In genomic region chr3:108257831-108258500, GRCm38 (mm10) we compare ENCODE assay signal across 9 mouse cellular contexts. TPM values are rescaled to one million over a fixed set of nuclear protein-coding genes. Genes with fewer than 3 reads are reported as not detected.
A peak's percentile ranks its signal among the peaks of the same experiment; 100 is the strongest.
DNase-seq lines count a peak whose midpoint lies in the region; ATAC-seq and TF ChIP-seq lines count a peak whose summit lies in the region.
"Had no signal": no experiment of that assay in that cellular context is flagged by ENCODE, and none has a peak within 500 bp of the region (broad histone marks: within the 10 kb centered on the region; RNA-seq: fewer than 3 reads in every experiment).

No protein-coding gene starts in this region.

- ATAC-seq in heart, embryonic 14.5 days (ENCODE audit: insufficient number of reproducible peaks, insufficient read depth, low FRiP score, low read depth), result no peak
- no peak for ATAC-seq in midbrain, embryonic 11.5 days (ENCODE audit: low FRiP score)
- ATAC-seq: inflammation-experienced regulatory T-cells, adult 6 months had no signal

- H3K36me3 ChIP-seq in heart, embryonic 14.5 days (ENCODE audit: control insufficient read depth, insufficient read depth, low read length), result peaks cover 14% of the 10 kb centered on the region
- H3K36me3 ChIP-seq in ES-E14 (ENCODE audit: control insufficient read depth, insufficient read depth, low read length, poor library complexity, severe bottlenecking), result peaks cover 5% of the 10 kb centered on the region
- H3K36me3 ChIP-seq in hindbrain, embryonic 10.5 days, result peaks cover 13% of the 10 kb centered on the region
- H3K36me3 ChIP-seq in midbrain, embryonic 11.5 days (ENCODE audit: control insufficient read depth, insufficient read depth, low read length), result peaks cover 6% of the 10 kb centered on the region; the same call in 1 of the 2 replicates

- H3K9ac ChIP-seq in heart, embryonic 14.5 days (ENCODE audit: low read length), result peak overlapping the region; percentile 93
- H3K9ac ChIP-seq in ES-E14 (ENCODE audit: insufficient read depth, low read depth, low read length, poor library complexity, severe bottlenecking), result peak overlapping the region; percentile 96; the same call in 1 of the 2 replicates
- H3K9ac ChIP-seq in midbrain, embryonic 11.5 days (ENCODE audit: low read length), result peak overlapping the region; percentile 81

- no peaks in the 10 kb centered on the region for H3K27me3 ChIP-seq in heart, embryonic 14.5 days (ENCODE audit: control insufficient read depth, insufficient read depth, low read length)
- H3K27me3 ChIP-seq in hindbrain, embryonic 10.5 days (ENCODE audit: insufficient read depth, poor library complexity, severe bottlenecking), result no peaks in the 10 kb centered on the region
- no peaks in the 10 kb centered on the region for H3K27me3 ChIP-seq in midbrain, embryonic 11.5 days (ENCODE audit: control insufficient read depth, insufficient read depth, low read length)

- H3K27ac ChIP-seq in heart, embryonic 14.5 days (replicated peaks in 1 of 2; ENCODE audit: control insufficient read depth in 1 of 2, insufficient read depth in 1 of 2, low read depth in 2 of 2, low read length in 2 of 2), result no peak overlapping the region
- no peak overlapping the region for H3K27ac ChIP-seq in ES-E14 (ENCODE audit: insufficient read depth, low read depth, low read length, poor library complexity, severe bottlenecking)
- H3K27ac ChIP-seq in hindbrain, embryonic 10.5 days, result peak overlapping the region; percentile 85; the same call in 1 of the 2 replicates
- no peak overlapping the region for H3K27ac ChIP-seq in midbrain, embryonic 11.5 days (ENCODE audit: low read depth, low read length)

- peak overlapping the region; percentile 83 for H3K4me2 ChIP-seq in heart, embryonic 14.5 days (ENCODE audit: low read length)
- peak overlapping the region; percentile 85 for H3K4me2 ChIP-seq in midbrain, embryonic 11.5 days

- in situ Hi-C loops in ES-E14 (cut with MboI; ENCODE audit: low sequenced_read_pairs in 2 of 2, unreplicated experiment in 2 of 2), result no loop called here

- no peak for DNase-seq in heart, adult 8-10 months (ENCODE audit: low spot score)
- no peak for DNase-seq in ES-E14 (ENCODE audit: low read depth, low spot score)
- DNase-seq in hindbrain, embryonic 10.5 days (ENCODE audit: low spot score), result no peak
- no peak for DNase-seq in midbrain, embryonic 11.5 days (ENCODE audit: low spot score, missing footprints)
- no peak for DNase-seq in embryo, embryonic 11 days
- no peak for DNase-seq in frontal cortex, postnatal 25 days (ENCODE audit: low spot score in 2 of 2)
- no peak for DNase-seq in right cerebral cortex, adult 18-20 months

- no peaks in the 10 kb centered on the region for H3K9me3 ChIP-seq in heart, embryonic 14.5 days (ENCODE audit: control insufficient read depth, low read length)
- H3K9me3 ChIP-seq in ES-E14 (ENCODE audit: control insufficient read depth, insufficient read depth, low read depth, low read length), result no peaks in the 10 kb centered on the region
- H3K9me3 ChIP-seq in hindbrain, embryonic 10.5 days, result no peaks in the 10 kb centered on the region
- no peaks in the 10 kb centered on the region for H3K9me3 ChIP-seq in midbrain, embryonic 11.5 days (ENCODE audit: control insufficient read depth, low read length)

- H3K4me1 ChIP-seq in heart, embryonic 14.5 days (ENCODE audit: control insufficient read depth in 2 of 2, insufficient read depth in 2 of 2, low read length in 2 of 2), result peaks cover 0 to 24% of the 10 kb centered on the region in 2 experiments; a peak in 2 of 4 replicates
- H3K4me1 ChIP-seq in ES-E14 (ENCODE audit: control insufficient read depth in 2 of 2, insufficient read depth in 2 of 2, low read length in 2 of 2, poor library complexity in 1 of 2), result peaks cover 4% of the 10 kb centered on the region in 2 experiments; a peak in 1 of 4 replicates
- H3K4me1 ChIP-seq in hindbrain, embryonic 10.5 days (replicated peaks), result peaks cover 32% of the 10 kb centered on the region
- H3K4me1 ChIP-seq in midbrain, embryonic 11.5 days (ENCODE audit: control insufficient read depth, insufficient read depth, low read length), result peaks cover 8% of the 10 kb centered on the region; the same call in 1 of the 2 replicates

- 62% methylated on average over 3 of the region's 3 CpGs for WGBS in heart, embryonic 14.5 days
- 80% methylated on average over 3 of the region's 3 CpGs for WGBS in hindbrain, embryonic 10.5 days
- 79% methylated on average over 3 of the region's 3 CpGs for WGBS in midbrain, embryonic 11.5 days

- H3K4me3 ChIP-seq in heart, embryonic 14.5 days (ENCODE audit: control insufficient read depth in 1 of 2, insufficient read depth in 1 of 2, low read depth in 1 of 2, low read length in 2 of 2), result peak overlapping the region; percentile 71 to 96; a peak in 3 of 4 replicates
- H3K4me3 ChIP-seq in ES-E14 (ENCODE audit: insufficient read depth in 1 of 2, low read depth in 1 of 2, low read length in 2 of 2, poor library complexity in 1 of 2, severe bottlenecking in 1 of 2), result peak overlapping the region; percentile 88 to 95
- H3K4me3 ChIP-seq in hindbrain, embryonic 10.5 days, result peak overlapping the region; percentile 97
- H3K4me3 ChIP-seq in midbrain, embryonic 11.5 days (ENCODE audit: low read depth, low read length), result peak overlapping the region; percentile 69

TF ChIP-seq in ES-E14, 5 proteins besides CTCF, POLR2A, EP300 and RAD21:
- TF ChIP-seq ZNF384 (IDR thresholded peaks at IDR 0.05; ENCODE audit: low read depth, low read length) (no peak), MAFK (IDR thresholded peaks at IDR 0.05; ENCODE audit: insufficient read depth, low read depth, low read length) (no peak), CHD2 (IDR thresholded peaks at IDR 0.05; ENCODE audit: low read depth, low read length) (no peak), HCFC1 (IDR thresholded peaks at IDR 0.05; ENCODE audit: borderline replicate concordance, insufficient read depth, low read length) (no peak), ZC3H11A (IDR thresholded peaks at IDR 0.05; ENCODE audit: borderline replicate concordance, low read depth, low read length) (no peak)

RNA-seq across cellular contexts. Expression of gene Psma5, which starts 1.2 kb away (rescaled TPM):
- 210 and 231 TPM in 2 replicates for polyA plus RNA-seq in heart, embryonic 14.5 days (2014; fragmentation: Nextera tagmentation; extraction: Ambion mirVana)
- total RNA-seq in heart, adult 8-10 months (2022), result 10 to 100 TPM; 46.3 to 59.0 (median 50.8) TPM
- 172 and 248 TPM in 2 replicates for total RNA-seq in ES-E14 (2012; rRNA removed)
- polyA plus RNA-seq in hindbrain, embryonic 10.5 days (2016; fragmentation: Nextera tagmentation; extraction: Ambion mirVana), result 296 and 335 TPM in 2 replicates
- polyA plus RNA-seq in midbrain, embryonic 11.5 days (2014; fragmentation: Nextera tagmentation; extraction: Ambion mirVana), result 274 and 295 TPM in 2 replicates

RNA-seq across cellular contexts. Expression of gene Sort1, which starts 25.9 kb away (rescaled TPM):
- polyA plus RNA-seq in heart, embryonic 14.5 days (2014; fragmentation: Nextera tagmentation; extraction: Ambion mirVana), result 19.3 and 21.4 TPM in 2 replicates
- total RNA-seq in heart, adult 8-10 months (2022), result 10 to 100 TPM; 17.5 to 20.2 (median 19.0) TPM
- 21.2 and 30.5 TPM in 2 replicates for total RNA-seq in ES-E14 (2012; rRNA removed)
- 15.9 and 19.7 TPM in 2 replicates for polyA plus RNA-seq in hindbrain, embryonic 10.5 days (2016; fragmentation: Nextera tagmentation; extraction: Ambion mirVana)
- polyA plus RNA-seq in midbrain, embryonic 11.5 days (2014; fragmentation: Nextera tagmentation; extraction: Ambion mirVana), result 27.0 and 27.1 TPM in 2 replicates
- polyA plus RNA-seq: inflammation-experienced regulatory T-cells, adult 6 months had no signal

RNA-seq across cellular contexts. Expression of gene Sypl2, which starts 31.5 kb away (rescaled TPM):
- polyA plus RNA-seq in heart, embryonic 14.5 days (2014; fragmentation: Nextera tagmentation; extraction: Ambion mirVana), result 3.1 and 3.8 TPM in 2 replicates
- total RNA-seq in heart, adult 8-10 months (2022), result 1 to 10 TPM; 1.3 to 2.4 (median 2.1) TPM
- 0.62 and 1.6 TPM in 2 replicates for total RNA-seq in ES-E14 (2012; rRNA removed)
- 1.0 TPM in 2 replicates for polyA plus RNA-seq in hindbrain, embryonic 10.5 days (2016; fragmentation: Nextera tagmentation; extraction: Ambion mirVana)
- 0.93 and 1.3 TPM in 2 replicates for polyA plus RNA-seq in midbrain, embryonic 11.5 days (2014; fragmentation: Nextera tagmentation; extraction: Ambion mirVana)
- polyA plus RNA-seq: inflammation-experienced regulatory T-cells, adult 6 months had no signal

RNA-seq across cellular contexts. Expression of gene Atxn7l2, which starts 47.2 kb away (rescaled TPM):
- 6.3 and 7.1 TPM in 2 replicates for polyA plus RNA-seq in heart, embryonic 14.5 days (2014; fragmentation: Nextera tagmentation; extraction: Ambion mirVana)
- total RNA-seq in heart, adult 8-10 months (2022), result 1 to 10 TPM; 1.7 to 2.7 (median 2.3) TPM
- total RNA-seq in ES-E14 (2012; rRNA removed), result 9.1 and 9.5 TPM in 2 replicates
- polyA plus RNA-seq in hindbrain, embryonic 10.5 days (2016; fragmentation: Nextera tagmentation; extraction: Ambion mirVana), result 24.2 and 26.8 TPM in 2 replicates
- polyA plus RNA-seq in midbrain, embryonic 11.5 days (2014; fragmentation: Nextera tagmentation; extraction: Ambion mirVana), result 16.9 and 18.3 TPM in 2 replicates

RNA-seq across cellular contexts. Expression of gene Cyb561d1, which starts 57.0 kb away (rescaled TPM):
- polyA plus RNA-seq in heart, embryonic 14.5 days (2014; fragmentation: Nextera tagmentation; extraction: Ambion mirVana), result 1.8 and 2.2 TPM in 2 replicates
- total RNA-seq in heart, adult 8-10 months (2022), result 1 to 10 TPM; 5.4 to 8.3 (median 6.5) TPM
- total RNA-seq in ES-E14 (2012; rRNA removed), result 2.2 and 3.9 TPM in 2 replicates
- 5.2 TPM in 2 replicates for polyA plus RNA-seq in hindbrain, embryonic 10.5 days (2016; fragmentation: Nextera tagmentation; extraction: Ambion mirVana)
- 2.3 and 3.0 TPM in 2 replicates for polyA plus RNA-seq in midbrain, embryonic 11.5 days (2014; fragmentation: Nextera tagmentation; extraction: Ambion mirVana)
